Mouse (Mus musculus): Measurements from ENCODE around the gene Me1. TPM values are rescaled to one million over a fixed set of nuclear protein-coding genes. Genes with fewer than 3 reads are reported as not detected.

Gene Me1
- polyA plus RNA-seq, 1 experiment: 81.3 TPM

GRCm38 (mm10) chr9:86571540-86572135 lies 124.1 kb downstream of the Me1 start, which contains the start of the genes Pgm3 and Rwdd2a:
Gene Pgm3, minus strand, starts transcription at chr9:86571842.
Gene Rwdd2a, plus strand, starts transcription at chr9:86571991.
- H3K4me1 ChIP-seq (ENCODE audit: control insufficient read depth, insufficient read depth, low read length): no peaks in the 10 kb centered on the region; the same call in 1 of the 2 replicates
- H3K27ac ChIP-seq (ENCODE audit: insufficient read depth, low read length): peak within 1 kb of the TSS; percentile 29
- H3K4me3 ChIP-seq (ENCODE audit: insufficient read depth, low read length): peak within 1 kb of the TSS; percentile 84
- peak; percentile 97 for TF ChIP-seq POLR2A (IDR thresholded peaks at IDR 0.05; ENCODE audit: low read depth, low read length)
- no peak for TF ChIP-seq CTCF (IDR thresholded peaks at IDR 0.05; ENCODE audit: borderline replicate concordance, insufficient read depth, low read length)

- no peak for TF ChIP-seq CTCF (IDR thresholded peaks at IDR 0.05; ENCODE audit: borderline replicate concordance, insufficient read depth, low read length)
- no peak for TF ChIP-seq POLR2A (IDR thresholded peaks at IDR 0.05; ENCODE audit: low read depth, low read length)
- Histone ChIP-seq H3K4me1 (ENCODE audit: control insufficient read depth, insufficient read depth, low read length) (no peaks in the 10 kb centered on the region; the same call in 1 of the 2 replicates), H3K4me3 (ENCODE audit: insufficient read depth, low read length) (peak overlapping the region; percentile 84)
These were observed 124.8 kb downstream of the Me1 start for GRCm38 (mm10) chr9:86570946-86571345.

GRCm38 (mm10) chr9:86570261-86570890 lies 125.4 kb downstream of the Me1 start:
- Histone ChIP-seq H3K4me3 (ENCODE audit: insufficient read depth, low read length) (peak overlapping the region; percentile 84), H3K4me1 (ENCODE audit: control insufficient read depth, insufficient read depth, low read length) (no peaks in the 10 kb centered on the region; the same call in 1 of the 2 replicates), H3K27ac (ENCODE audit: insufficient read depth, low read length) (no peak overlapping the region)
- TF ChIP-seq CTCF (IDR thresholded peaks at IDR 0.05; ENCODE audit: borderline replicate concordance, insufficient read depth, low read length): no peak
- no peak for TF ChIP-seq POLR2A (IDR thresholded peaks at IDR 0.05; ENCODE audit: low read depth, low read length)

More at GRCm38 (mm10) chr9:86570946-86571345, 124.8 kb downstream of the Me1 start:
- H3K27ac ChIP-seq (ENCODE audit: insufficient read depth, low read length): no peak overlapping the region

- no peak for TF ChIP-seq CTCF (IDR thresholded peaks at IDR 0.05; ENCODE audit: borderline replicate concordance, insufficient read depth, low read length)
- no peak for TF ChIP-seq POLR2A (IDR thresholded peaks at IDR 0.05; ENCODE audit: low read depth, low read length)
- Histone ChIP-seq H3K27ac (ENCODE audit: insufficient read depth, low read length) (no peak overlapping the region), H3K4me1 (ENCODE audit: control insufficient read depth, insufficient read depth, low read length) (no peaks in the 10 kb centered on the region; the same call in 1 of the 2 replicates), H3K4me3 (ENCODE audit: insufficient read depth, low read length) (no peak overlapping the region)
These were observed 126.3 kb downstream of the Me1 start for GRCm38 (mm10) chr9:86569314-86569910.

GRCm38 (mm10) chr9:86560543-86560942 lies 135.2 kb downstream of the Me1 start:
- H3K4me3 ChIP-seq (ENCODE audit: insufficient read depth, low read length): no peak overlapping the region
- H3K4me1 ChIP-seq (ENCODE audit: control insufficient read depth, insufficient read depth, low read length): no peaks in the 10 kb centered on the region
- H3K27ac ChIP-seq (ENCODE audit: insufficient read depth, low read length): no peak overlapping the region
- TF ChIP-seq CTCF (IDR thresholded peaks at IDR 0.05; ENCODE audit: borderline replicate concordance, insufficient read depth, low read length): no peak
- TF ChIP-seq POLR2A (IDR thresholded peaks at IDR 0.05; ENCODE audit: low read depth, low read length): no peak

- no peak overlapping the region for H3K27ac ChIP-seq (ENCODE audit: insufficient read depth, low read length)
- no peaks in the 10 kb centered on the region for H3K4me1 ChIP-seq (ENCODE audit: control insufficient read depth, insufficient read depth, low read length)
- H3K4me3 ChIP-seq (ENCODE audit: insufficient read depth, low read length): no peak overlapping the region
- TF ChIP-seq POLR2A (IDR thresholded peaks at IDR 0.05; ENCODE audit: low read depth, low read length) (no peak), CTCF (IDR thresholded peaks at IDR 0.05; ENCODE audit: borderline replicate concordance, insufficient read depth, low read length) (no peak)
These were observed 141.1 kb downstream of the Me1 start for GRCm38 (mm10) chr9:86554641-86555040.

- Histone ChIP-seq H3K4me3 (ENCODE audit: insufficient read depth, low read length) (no peak overlapping the region), H3K4me1 (ENCODE audit: control insufficient read depth, insufficient read depth, low read length) (no peaks in the 10 kb centered on the region), H3K27ac (ENCODE audit: insufficient read depth, low read length) (no peak overlapping the region)
- TF ChIP-seq POLR2A (IDR thresholded peaks at IDR 0.05; ENCODE audit: low read depth, low read length) (no peak), CTCF (IDR thresholded peaks at IDR 0.05; ENCODE audit: borderline replicate concordance, insufficient read depth, low read length) (no peak)
These were observed 141.9 kb downstream of the Me1 start for GRCm38 (mm10) chr9:86553886-86554285.

GRCm38 (mm10) chr9:86550717-86551116 lies 145.0 kb downstream of the Me1 start:
- H3K4me1 ChIP-seq (ENCODE audit: control insufficient read depth, insufficient read depth, low read length): no peaks in the 10 kb centered on the region
- H3K27ac ChIP-seq (ENCODE audit: insufficient read depth, low read length): no peak overlapping the region
- TF ChIP-seq CTCF (IDR thresholded peaks at IDR 0.05; ENCODE audit: borderline replicate concordance, insufficient read depth, low read length): no peak
- TF ChIP-seq POLR2A (IDR thresholded peaks at IDR 0.05; ENCODE audit: low read depth, low read length): no peak
- H3K4me3 ChIP-seq (ENCODE audit: insufficient read depth, low read length): no peak overlapping the region

- Histone ChIP-seq H3K4me3 (ENCODE audit: insufficient read depth, low read length) (no peak overlapping the region), H3K4me1 (ENCODE audit: control insufficient read depth, insufficient read depth, low read length) (no peaks in the 10 kb centered on the region), H3K27ac (ENCODE audit: insufficient read depth, low read length) (no peak overlapping the region)
- no peak for TF ChIP-seq CTCF (IDR thresholded peaks at IDR 0.05; ENCODE audit: borderline replicate concordance, insufficient read depth, low read length)
These were observed 146.1 kb downstream of the Me1 start for GRCm38 (mm10) chr9:86549637-86550162.

GRCm38 (mm10) chr9:86544559-86544958 lies 151.2 kb downstream of the Me1 start:
- Histone ChIP-seq H3K4me1 (ENCODE audit: control insufficient read depth, insufficient read depth, low read length) (no peaks in the 10 kb centered on the region), H3K27ac (ENCODE audit: insufficient read depth, low read length) (no peak overlapping the region), H3K4me3 (ENCODE audit: insufficient read depth, low read length) (no peak overlapping the region)
- TF ChIP-seq CTCF (IDR thresholded peaks at IDR 0.05; ENCODE audit: borderline replicate concordance, insufficient read depth, low read length) (no peak), POLR2A (IDR thresholded peaks at IDR 0.05; ENCODE audit: low read depth, low read length) (no peak)
